Mouse (Mus musculus) midbrain, embryonic 16.5 days (tissue): Measurements from ENCODE around the gene Arhgap11a. TPM values are rescaled to one million over a fixed set of nuclear protein-coding genes. Genes with fewer than 3 reads are reported as not detected.

Experiments used
- ATAC-seq: fragments of 200-750 bp; cut with Nextera tagmentation; 2 replicates; pipeline ENCODE4 v1.8.0; 2017; ENCODE audit warnings: moderate TSS enrichment
- H3K27ac ChIP-seq: fragments of 300-500 bp; sonication (generic); 2 replicates; pipeline ENCODE4 v1.5.1; 2014; ENCODE audit warnings: mild to moderate bottlenecking, low read length, mixed read lengths
- H3K27me3 ChIP-seq: fragments of 300-500 bp; sonication (generic); 2 replicates; pipeline ENCODE4 v1.6.1; 2014; ENCODE audit warnings: low read depth, low read length, mixed read lengths; ENCODE audit not compliant: control insufficient read depth, insufficient read depth
- H3K36me3 ChIP-seq: fragments of 300-500 bp; sonication (generic); 2 replicates; pipeline ENCODE4 v1.6.1; 2014; ENCODE audit warnings: mild to moderate bottlenecking, low read length, moderate library complexity, mixed read lengths; ENCODE audit not compliant: control insufficient read depth, insufficient read depth
- H3K4me1 ChIP-seq: fragments of 300-500 bp; sonication (generic); 2 replicates; pipeline ENCODE4 v1.6.1; 2014; ENCODE audit warnings: mild to moderate bottlenecking, low read length, mixed read lengths; ENCODE audit not compliant: control insufficient read depth, insufficient read depth
- H3K4me2 ChIP-seq: fragments of 300-500 bp; sonication (generic); 2 replicates; pipeline ENCODE4 v1.6.1; 2014; ENCODE audit warnings: mild to moderate bottlenecking, low read length, mixed read lengths
- H3K4me3 ChIP-seq: fragments of 300-500 bp; sonication (generic); 2 replicates; pipeline ENCODE4 v1.5.1; 2014; ENCODE audit warnings: low read depth, mild to moderate bottlenecking, low read length, moderate library complexity, mixed read lengths
- H3K9ac ChIP-seq: fragments of 300-500 bp; sonication (generic); 2 replicates; pipeline ENCODE4 v1.6.1; 2014; ENCODE audit warnings: low read depth, low read length, mixed read lengths
- H3K9me3 ChIP-seq: fragments of 300-500 bp; sonication (generic); replicated peaks from 2 replicates; pipeline ENCODE4 v1.6.1; 2014; ENCODE audit warnings: mild to moderate bottlenecking, low read length, mixed read lengths; ENCODE audit not compliant: control insufficient read depth, poor library complexity, severe bottlenecking
- WGBS: fragments of 180-500 bp; shearing (Covaris S2); extraction: QIAGEN DNeasy Blood & Tissue Kit; methylation state at CpG from one replicate; pipeline ENCODE4 v1.1.7; 2014; 5-methylcytosine and 5-hydroxymethylcytosine counted together
- polyA plus RNA-seq: library from polyadenylated mRNA; unstranded; fragments of >200 nt; fragmentation: Nextera tagmentation; extraction: Ambion mirVana; gene quantifications from 2 replicates; pipeline ENCODE4 v1.2.1, GENCODE M21; 2015

The Arhgap11a gene
- polyA plus RNA-seq, result 4.0 and 6.4 TPM in 2 replicates

GRCm38 (mm10) chr2:113848245-113849121, at the start of gene Arhgap11a:
Arhgap11a (minus strand) TSS chr2:113848661.
- peak within 1 kb of the TSS; percentile 69 for H3K4me3 ChIP-seq
- 0% methylated on average over 48 of the region's 48 CpGs for WGBS
- H3K4me2 ChIP-seq, result peak within 1 kb of the TSS; percentile 96
- H3K9ac ChIP-seq, result peak within 1 kb of the TSS; percentile 63
- H3K27ac ChIP-seq, result peak within 1 kb of the TSS; percentile 86
- H3K4me1 ChIP-seq, result peaks cover 12% of the 10 kb centered on the region
- no peaks in the 10 kb centered on the region for H3K9me3 ChIP-seq
- ATAC-seq, result peak; percentile 98
- no peaks in the 10 kb centered on the region for H3K27me3 ChIP-seq
- no peaks in the 10 kb centered on the region for H3K36me3 ChIP-seq

- Histone ChIP-seq H3K27ac (no peak overlapping the region), H3K27me3 (no peaks in the 10 kb centered on the region), H3K9me3 (0 out of 2 replicates have a peak, but pooled peaks cover 3% of the 10 kb centered on the region), H3K4me3 (no peak overlapping the region), H3K36me3 (no peaks in the 10 kb centered on the region), H3K9ac (no peak overlapping the region), H3K4me1 (no peaks in the 10 kb centered on the region), H3K4me2 (no peak overlapping the region)
- 82% methylated on average over 10 of the region's 12 CpGs for WGBS
- ATAC-seq, result no peak
These were observed 45.1 kb upstream of the Arhgap11a start for GRCm38 (mm10) chr2:113893385-113894122.

- Histone ChIP-seq H3K9me3 (0 out of 2 replicates have a peak, but pooled peaks cover 3% of the 10 kb centered on the region), H3K9ac (no peak overlapping the region), H3K27ac (no peak overlapping the region), H3K27me3 (no peaks in the 10 kb centered on the region), H3K4me3 (no peak overlapping the region), H3K4me2 (no peak overlapping the region), H3K36me3 (no peaks in the 10 kb centered on the region), H3K4me1 (no peaks in the 10 kb centered on the region)
- ATAC-seq, result no peak
- 78% methylated on average over 4 of the region's 4 CpGs for WGBS
These were observed 38.7 kb upstream of the Arhgap11a start for GRCm38 (mm10) chr2:113887166-113887565.

- no peaks in the 10 kb centered on the region for H3K36me3 ChIP-seq
- H3K27ac ChIP-seq, result no peak overlapping the region
- H3K4me1 ChIP-seq, result no peaks in the 10 kb centered on the region
- H3K9ac ChIP-seq, result no peak overlapping the region
- no peak overlapping the region for H3K4me3 ChIP-seq
- ATAC-seq, result no peak
- no peak overlapping the region for H3K4me2 ChIP-seq
- no peaks in the 10 kb centered on the region for H3K27me3 ChIP-seq
- 0 out of 2 replicates have a peak, but pooled peaks cover 3% of the 10 kb centered on the region for H3K9me3 ChIP-seq
- WGBS, result 74% methylated on average over 1 of the region's 1 CpGs
These were observed 37.6 kb upstream of the Arhgap11a start for GRCm38 (mm10) chr2:113886061-113886460.

- WGBS, result 93% methylated on average over 1 of the region's 1 CpGs
- Histone ChIP-seq H3K27ac (no peak overlapping the region), H3K36me3 (no peaks in the 10 kb centered on the region), H3K9ac (no peak overlapping the region), H3K4me3 (no peak overlapping the region), H3K4me2 (no peak overlapping the region), H3K4me1 (no peaks in the 10 kb centered on the region), H3K27me3 (no peaks in the 10 kb centered on the region), H3K9me3 (no peaks in the 10 kb centered on the region)
- no peak for ATAC-seq
These were observed 21.7 kb upstream of the Arhgap11a start for GRCm38 (mm10) chr2:113870115-113870514.

GRCm38 (mm10) chr2:113868404-113868803, 19.9 kb upstream of the Arhgap11a start:
- H3K4me2 ChIP-seq, result no peak overlapping the region
- 78% methylated on average over 4 of the region's 4 CpGs for WGBS
- no peaks in the 10 kb centered on the region for H3K9me3 ChIP-seq
- no peak overlapping the region for H3K27ac ChIP-seq
- no peaks in the 10 kb centered on the region for H3K4me1 ChIP-seq
- no peak overlapping the region for H3K4me3 ChIP-seq
- H3K36me3 ChIP-seq, result no peaks in the 10 kb centered on the region
- ATAC-seq, result no peak
- no peaks in the 10 kb centered on the region for H3K27me3 ChIP-seq
- no peak overlapping the region for H3K9ac ChIP-seq

GRCm38 (mm10) chr2:113866155-113866554, 17.7 kb upstream of the Arhgap11a start:
- H3K27ac ChIP-seq, result no peak overlapping the region
- H3K4me3 ChIP-seq, result no peak overlapping the region
- no peak overlapping the region for H3K9ac ChIP-seq
- H3K9me3 ChIP-seq, result no peaks in the 10 kb centered on the region
- no peak for ATAC-seq
- 49% methylated on average over 2 of the region's 2 CpGs for WGBS
- no peak overlapping the region for H3K4me2 ChIP-seq
- no peaks in the 10 kb centered on the region for H3K27me3 ChIP-seq
- H3K4me1 ChIP-seq, result no peaks in the 10 kb centered on the region
- no peaks in the 10 kb centered on the region for H3K36me3 ChIP-seq

GRCm38 (mm10) chr2:113849141-113849540, 680 bp upstream of the Arhgap11a start:
- ATAC-seq, result peak; percentile 78
- Histone ChIP-seq H3K4me1 (peaks cover 12% of the 10 kb centered on the region), H3K9me3 (no peaks in the 10 kb centered on the region), H3K9ac (peak overlapping the region; percentile 63), H3K27me3 (no peaks in the 10 kb centered on the region), H3K36me3 (no peaks in the 10 kb centered on the region), H3K4me3 (peak overlapping the region; percentile 69), H3K27ac (peak overlapping the region; percentile 86), H3K4me2 (peak overlapping the region; percentile 96)
- WGBS, result 3% methylated on average over 3 of the region's 3 CpGs
